Mouse (Mus musculus): Measurements from ENCODE around the gene Slc48a1.

DNA sequence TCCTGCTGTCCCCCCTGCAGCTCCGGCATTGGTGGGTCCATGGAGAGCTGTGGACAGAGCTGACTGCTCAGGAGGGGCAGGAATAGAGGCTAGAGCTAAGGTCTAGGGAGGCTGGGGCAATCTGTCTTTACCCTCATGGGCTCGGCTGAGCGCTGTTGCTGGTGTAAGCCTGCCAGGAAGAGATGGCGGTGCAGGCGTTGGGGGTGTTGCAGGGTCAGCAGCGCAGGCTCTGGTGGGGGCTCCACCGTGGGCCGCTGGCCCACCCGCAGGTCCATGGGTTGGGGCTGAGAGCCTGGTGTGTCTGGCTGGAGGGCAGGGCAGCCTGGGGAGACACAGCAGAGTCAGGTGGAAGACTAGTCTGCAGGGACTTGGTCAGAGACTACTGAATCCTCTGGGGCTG lies 33.0 kb downstream of the Slc48a1 start:
- TF ChIP-seq SMC3 (IDR thresholded peaks at IDR 0.05; ENCODE audit: low read depth, low read length) (no peak), EP300 (IDR thresholded peaks at IDR 0.05; ENCODE audit: low read depth in 1 of 2, low read length in 2 of 2) (no peak), USF1 (IDR thresholded peaks at IDR 0.05; ENCODE audit: low read depth, low read length) (no peak), ZNF384 (IDR thresholded peaks at IDR 0.05; ENCODE audit: low read depth, low read length) (no peak), HCFC1 (IDR thresholded peaks at IDR 0.05; ENCODE audit: low read depth, low read length) (no peak), ELF1 (IDR thresholded peaks at IDR 0.05; ENCODE audit: low read depth, low read length) (no peak), POLR2A (IDR thresholded peaks at IDR 0.05; ENCODE audit: control insufficient read depth in 1 of 2, insufficient read depth in 1 of 2, low read depth in 1 of 2, low read length in 2 of 2, poor library complexity in 1 of 2) (no peak), CTCF (IDR thresholded peaks at IDR 0.05 in 2 of 3, conservative IDR thresholded peaks at IDR 0.05 in 1 of 3; ENCODE audit: control insufficient read depth in 1 of 3, insufficient read depth in 1 of 3, low read depth in 2 of 3, low read length in 3 of 3, poor library complexity in 1 of 3, severe bottlenecking in 1 of 3) (no peak), MAX (IDR thresholded peaks at IDR 0.05; ENCODE audit: low read length) (no peak), TAL1 (IDR thresholded peaks at IDR 0.05; ENCODE audit: low read length) (no peak), GATA1 (IDR thresholded peaks at IDR 0.05; ENCODE audit: low read depth, low read length) (no peak), MXI1 (IDR thresholded peaks at IDR 0.05; ENCODE audit: low read depth, low read length) (no peak)

Measured in MEL (cell line).